Mouse (Mus musculus) forebrain, postnatal 0 days (tissue): ENCODE data around the gene S100z. TPM values are rescaled to one million over a fixed set of nuclear protein-coding genes. Genes with fewer than 3 reads are reported as not detected.

Source experiments
- ATAC-seq: fragments of 200-750 bp; cut with Nextera tagmentation; 2 replicates; pipeline ENCODE4 v1.8.0; 2017; ENCODE audit warnings: mild to moderate bottlenecking, moderate library complexity
- DNase-seq: peaks from one replicate; pipeline ENCODE4 v3.0.0-alpha.2; 2015
- H3K27ac ChIP-seq: fragments of 300-500 bp; sonication (generic); 2 replicates; pipeline ENCODE4 v1.5.1; 2014; ENCODE audit warnings: low read depth, mild to moderate bottlenecking, antibody characterized with exemption, low read length, moderate library complexity, mixed read lengths
- H3K27me3 ChIP-seq: fragments of 300-500 bp; sonication (generic); 2 replicates; pipeline ENCODE4 v1.6.1; 2014; ENCODE audit warnings: mild to moderate bottlenecking, low read length, mixed read lengths; ENCODE audit not compliant: insufficient read depth
- H3K36me3 ChIP-seq: fragments of 300-500 bp; sonication (generic); 2 replicates; pipeline ENCODE4 v1.6.1; 2014; ENCODE audit warnings: mild to moderate bottlenecking, moderate library complexity; ENCODE audit not compliant: insufficient read depth
- H3K4me1 ChIP-seq: fragments of 300-500 bp; sonication (generic); 2 replicates; pipeline ENCODE4 v1.6.1; 2014; ENCODE audit warnings: antibody characterized with exemption; ENCODE audit not compliant: insufficient read depth
- H3K4me2 ChIP-seq: fragments of 300-500 bp; sonication (generic); 2 replicates; pipeline ENCODE4 v1.6.1; 2014; ENCODE audit warnings: low read depth, mild to moderate bottlenecking, moderate library complexity
- H3K4me3 ChIP-seq: fragments of 300-500 bp; sonication (generic); 2 replicates; pipeline ENCODE4 v1.5.1; 2014; ENCODE audit warnings: low read depth, low read length, mixed read lengths
- H3K9ac ChIP-seq: fragments of 300-500 bp; sonication (generic); 2 replicates; pipeline ENCODE4 v1.6.1; 2014; ENCODE audit warnings: mild to moderate bottlenecking
- H3K9me3 ChIP-seq: fragments of 300-500 bp; sonication (generic); 2 replicates; pipeline ENCODE4 v1.6.1; 2016; ENCODE audit warnings: low read length
- CTCF ChIP-seq: sonication (generic); IDR thresholded peaks from 2 replicates; pipeline ENCODE4 v1.5.1; 2016; ENCODE audit warnings: antibody characterized with exemption, control low read depth, low read depth
- WGBS: fragments of 180-500 bp; shearing (Covaris S2); extraction: QIAGEN DNeasy Blood & Tissue Kit; methylation state at CpG from one replicate; pipeline ENCODE4 v1.1.7; 2014; 5-methylcytosine and 5-hydroxymethylcytosine counted together
- polyA plus RNA-seq: library from polyadenylated mRNA; unstranded; fragments of >200 nt; fragmentation: Nextera tagmentation; extraction: Ambion mirVana; gene quantifications from 2 replicates; pipeline ENCODE4 v1.2.1, GENCODE M21; 2015
- total RNA-seq: library from RNA; depleted of rRNA; stranded (reverse); fragments of >200 nt; gene quantifications from 2 replicates; pipeline ENCODE4 v1.2.3, GENCODE M21; 2014; rRNA removed

S100z gene
- total and polyA plus RNA-seq, 2 experiments from 2014 or later = not detected

DNA sequence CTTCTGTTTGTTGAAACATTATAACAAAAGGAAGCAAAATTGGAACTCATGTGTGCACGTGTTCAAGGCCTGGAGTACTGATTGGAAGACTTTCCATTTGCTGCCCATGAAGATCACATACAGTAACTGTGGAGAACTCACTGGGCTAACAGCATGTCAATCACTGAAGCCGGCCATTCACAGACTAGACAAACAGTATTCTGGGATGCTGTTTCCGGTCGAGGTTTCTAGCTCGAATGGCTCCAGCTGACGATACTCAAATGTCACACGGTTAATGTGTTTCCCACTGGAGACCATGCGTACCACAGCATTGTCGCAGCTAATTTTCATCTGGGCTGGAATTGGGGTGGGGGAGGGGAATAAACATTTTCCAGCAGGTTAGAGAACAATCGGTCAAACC is 46.8 kb downstream of the S100z start:
- DNase-seq = no peak
- no peaks in the 10 kb centered on the region for H3K9me3 ChIP-seq
- no peak for TF ChIP-seq CTCF
- H3K4me3 ChIP-seq = no peak overlapping the region
- no peak overlapping the region for H3K4me2 ChIP-seq
- H3K36me3 ChIP-seq = no peaks in the 10 kb centered on the region
- 82% methylated on average over 10 of the region's 10 CpGs for WGBS
- ATAC-seq = no peak
- no peaks in the 10 kb centered on the region for H3K27me3 ChIP-seq
- H3K27ac ChIP-seq = no peak overlapping the region
- no peaks in the 10 kb centered on the region for H3K4me1 ChIP-seq
- H3K9ac ChIP-seq = no peak overlapping the region

- H3K36me3 ChIP-seq = no peaks in the 10 kb centered on the region
- 91% methylated on average over 3 of the region's 3 CpGs for WGBS
- no peak for TF ChIP-seq CTCF
- no peak overlapping the region for H3K27ac ChIP-seq
- H3K4me3 ChIP-seq = no peak overlapping the region
- 0 out of 2 replicates have a peak, but pooled peaks cover 6% of the 10 kb centered on the region for H3K4me1 ChIP-seq
- no peaks in the 10 kb centered on the region for H3K27me3 ChIP-seq
- no peak for ATAC-seq
- H3K4me2 ChIP-seq = no peak overlapping the region
- DNase-seq = no peak
- no peak overlapping the region for H3K9ac ChIP-seq
- no peaks in the 10 kb centered on the region for H3K9me3 ChIP-seq
Measured at GRCm38 (mm10) chr13:95427499-95427898, 51.0 kb downstream of the S100z start.

Other genes with a start within 250 kb of the S100z start
- 15.5 and 21.1 TPM in 2 replicates for gene Pde8b, start 228.4 kb downstream of the S100z start, total RNA-seq
- 4.8 and 6.5 TPM in 2 replicates for gene Pde8b, start 228.4 kb downstream of the S100z start, polyA plus RNA-seq
- gene Zbed3, start 155.1 kb downstream of the S100z start, total RNA-seq = 11.1 and 15.8 TPM in 2 replicates
- gene Zbed3, start 155.1 kb downstream of the S100z start, polyA plus RNA-seq = 30.8 and 31.4 TPM in 2 replicates
- 34.3 and 36.5 TPM in 2 replicates for gene Aggf1, start 103.4 kb downstream of the S100z start, total RNA-seq
- 31.0 and 32.8 TPM in 2 replicates for gene Aggf1, start 103.4 kb downstream of the S100z start, polyA plus RNA-seq
- gene Crhbp, start 33.8 kb downstream of the S100z start, total RNA-seq = 4.5 and 4.6 TPM in 2 replicates
- gene Crhbp, start 33.8 kb downstream of the S100z start, polyA plus RNA-seq = 5.1 and 5.5 TPM in 2 replicates
- 0.19 and 0.23 TPM in 2 replicates for gene F2rl1, start 46.5 kb upstream of the S100z start, total RNA-seq
- gene F2rl1, start 46.5 kb upstream of the S100z start, polyA plus RNA-seq = 0.05 and 0.13 TPM in 2 replicates
- 28.4 and 41.7 TPM in 2 replicates for gene F2r, start 139.8 kb upstream of the S100z start, total RNA-seq
- gene F2r, start 139.8 kb upstream of the S100z start, polyA plus RNA-seq = 20.1 and 28.0 TPM in 2 replicates
- 0.10 and 1.1 TPM in 2 replicates for gene F2rl2, start 218.1 kb upstream of the S100z start, total RNA-seq
- gene F2rl2, start 218.1 kb upstream of the S100z start, polyA plus RNA-seq = 0.38 and 0.39 TPM in 2 replicates